Mouse (Mus musculus) forebrain, embryonic 13.5 days (tissue): ENCODE results near the gene Xylt1. TPM values are rescaled to one million over a fixed set of nuclear protein-coding genes. Genes with fewer than 3 reads are reported as not detected.
A peak's percentile ranks its signal among the peaks of the same experiment; 100 is the strongest.

Source experiments
- ATAC-seq: fragments of 200-750 bp; cut with Nextera tagmentation; 2 replicates; pipeline ENCODE4 v1.8.0; 2017
- H3K27ac ChIP-seq: fragments of 300-500 bp; sonication (generic); 2 replicates; pipeline ENCODE4 v1.5.1; 2015; ENCODE audit warnings: inconsistent platforms, mild to moderate bottlenecking, moderate library complexity
- H3K27me3 ChIP-seq: fragments of 300-500 bp; sonication (generic); 2 replicates; pipeline ENCODE4 v1.6.1; 2015; ENCODE audit warnings: mild to moderate bottlenecking, inconsistent platforms
- H3K36me3 ChIP-seq: fragments of 300-500 bp; sonication (generic); 2 replicates; pipeline ENCODE4 v1.6.1; 2015; ENCODE audit warnings: mild to moderate bottlenecking, inconsistent platforms; ENCODE audit not compliant: poor library complexity, severe bottlenecking
- H3K4me1 ChIP-seq: fragments of 300-500 bp; sonication (generic); 2 replicates; pipeline ENCODE4 v1.6.1; 2015; ENCODE audit warnings: inconsistent platforms
- H3K4me2 ChIP-seq: fragments of 300-500 bp; sonication (generic); 2 replicates; pipeline ENCODE4 v1.6.1; 2015; ENCODE audit warnings: inconsistent platforms, mild to moderate bottlenecking, moderate library complexity
- H3K4me3 ChIP-seq: fragments of 300-500 bp; sonication (generic); 2 replicates; pipeline ENCODE4 v1.5.1; 2015; ENCODE audit warnings: mild to moderate bottlenecking, inconsistent platforms
- H3K9ac ChIP-seq: fragments of 300-500 bp; sonication (generic); 2 replicates; pipeline ENCODE4 v1.6.1; 2015; ENCODE audit warnings: mild to moderate bottlenecking, inconsistent platforms
- H3K9me3 ChIP-seq: fragments of 300-500 bp; sonication (generic); replicated peaks from 2 replicates; pipeline ENCODE4 v1.6.1; 2016; ENCODE audit warnings: inconsistent platforms
- WGBS: fragments of 180-500 bp; shearing (Covaris S2); methylation state at CpG from one replicate; pipeline ENCODE4 v1.1.7; 2015; 5-methylcytosine and 5-hydroxymethylcytosine counted together
- polyA plus RNA-seq: library from polyadenylated mRNA; unstranded; fragments of >200 nt; fragmentation: Nextera tagmentation; extraction: Ambion mirVana; gene quantifications from 2 replicates; pipeline ENCODE4 v1.2.1, GENCODE M21; 2015

Xylt1 gene
- 2.4 and 2.5 TPM in 2 replicates for polyA plus RNA-seq

- H3K4me1 ChIP-seq, result peaks cover 45% of the 10 kb centered on the region
- no peaks in the 10 kb centered on the region for H3K36me3 ChIP-seq
- peak; percentile 87 for ATAC-seq
- peak within 1 kb of the TSS; percentile 84 for H3K27ac ChIP-seq
- peak within 1 kb of the TSS; percentile 89 for H3K4me3 ChIP-seq
- peak within 1 kb of the TSS; percentile 94 for H3K9ac ChIP-seq
- WGBS, result 1% methylated on average over 44 of the region's 69 CpGs
- H3K4me2 ChIP-seq, result peak within 1 kb of the TSS; percentile 86
- peaks cover 4% of the 10 kb centered on the region; the same call in 1 of the 2 replicates for H3K27me3 ChIP-seq
- H3K9me3 ChIP-seq, result no peaks in the 10 kb centered on the region
Observed at GRCm38 (mm10) chr7:117380418-117381187, at the start of gene Xylt1. Gene Xylt1 (plus strand): TSS chr7:117380979.

GRCm38 (mm10) chr7:117333936-117334335, 46.8 kb upstream of the Xylt1 start:
- Histone ChIP-seq H3K36me3 (no peaks in the 10 kb centered on the region), H3K27ac (no peak overlapping the region), H3K9ac (no peak overlapping the region), H3K4me1 (no peaks in the 10 kb centered on the region), H3K4me2 (no peak overlapping the region), H3K9me3 (no peaks in the 10 kb centered on the region), H3K27me3 (no peaks in the 10 kb centered on the region), H3K4me3 (no peak overlapping the region)
- ATAC-seq, result no peak
- 84% methylated on average over 5 of the region's 5 CpGs for WGBS

- 50% methylated on average over 2 of the region's 2 CpGs for WGBS
- H3K4me2 ChIP-seq, result no peak overlapping the region
Observed at GRCm38 (mm10) chr7:117356316-117356715, 24.5 kb upstream of the Xylt1 start.

GRCm38 (mm10) chr7:117357425-117358194, 23.2 kb upstream of the Xylt1 start:
- Histone ChIP-seq H3K9me3 (no peaks in the 10 kb centered on the region), H3K4me1 (peaks cover 10% of the 10 kb centered on the region), H3K9ac (no peak overlapping the region), H3K27me3 (no peaks in the 10 kb centered on the region), H3K4me2 (no peak overlapping the region), H3K27ac (no peak overlapping the region), H3K4me3 (no peak overlapping the region), H3K36me3 (no peaks in the 10 kb centered on the region)
- no peak for ATAC-seq
- 80% methylated on average over 6 of the region's 6 CpGs for whole genome bisulfite sequencing

More at GRCm38 (mm10) chr7:117356316-117356715, 24.5 kb upstream of the Xylt1 start:
- Histone ChIP-seq H3K4me1 (peaks cover 10% of the 10 kb centered on the region), H3K9ac (no peak overlapping the region), H3K27ac (no peak overlapping the region), H3K4me3 (no peak overlapping the region), H3K9me3 (no peaks in the 10 kb centered on the region), H3K36me3 (no peaks in the 10 kb centered on the region), H3K27me3 (no peaks in the 10 kb centered on the region)
- ATAC-seq, result 0 out of 2 replicates have a peak, but pooled peaks have one; percentile 38

GRCm38 (mm10) chr7:117361281-117361680, 19.5 kb upstream of the Xylt1 start:
- H3K27ac ChIP-seq, result no peak overlapping the region
- no peak overlapping the region for H3K4me3 ChIP-seq
- peaks cover 2% of the 10 kb centered on the region; the same call in 1 of the 2 replicates for H3K4me1 ChIP-seq
- no peak overlapping the region for H3K9ac ChIP-seq
- no peaks in the 10 kb centered on the region for H3K36me3 ChIP-seq
- H3K9me3 ChIP-seq, result no peaks in the 10 kb centered on the region
- no peak for ATAC-seq
- no peaks in the 10 kb centered on the region for H3K27me3 ChIP-seq
- 95% methylated on average over 2 of the region's 2 CpGs for WGBS
- H3K4me2 ChIP-seq, result no peak overlapping the region

- Histone ChIP-seq H3K9ac (no peak overlapping the region), H3K4me1 (no peaks in the 10 kb centered on the region), H3K36me3 (no peaks in the 10 kb centered on the region), H3K4me2 (no peak overlapping the region), H3K9me3 (no peaks in the 10 kb centered on the region), H3K4me3 (no peak overlapping the region), H3K27me3 (no peaks in the 10 kb centered on the region), H3K27ac (no peak overlapping the region)
- no peak for ATAC-seq
- WGBS, result 90% methylated on average over 4 of the region's 4 CpGs
Observed at GRCm38 (mm10) chr7:117362493-117362892, 18.3 kb upstream of the Xylt1 start.

- H3K9me3 ChIP-seq, result no peaks in the 10 kb centered on the region
- H3K9ac ChIP-seq, result no peak overlapping the region
- H3K4me1 ChIP-seq, result peaks cover 11% of the 10 kb centered on the region; the same call in 1 of the 2 replicates
- H3K27ac ChIP-seq, result no peak overlapping the region
- no peaks in the 10 kb centered on the region for H3K36me3 ChIP-seq
- no peak for ATAC-seq
- 35% methylated on average over 6 of the region's 6 CpGs for WGBS
- H3K27me3 ChIP-seq, result no peaks in the 10 kb centered on the region
- no peak overlapping the region for H3K4me2 ChIP-seq
- H3K4me3 ChIP-seq, result no peak overlapping the region
Observed at GRCm38 (mm10) chr7:117368647-117369289, 12.0 kb upstream of the Xylt1 start.

- no peaks in the 10 kb centered on the region for H3K36me3 ChIP-seq
- H3K27me3 ChIP-seq, result no peaks in the 10 kb centered on the region
- H3K4me1 ChIP-seq, result peaks cover 11% of the 10 kb centered on the region; the same call in 1 of the 2 replicates
- no peak overlapping the region for H3K4me2 ChIP-seq
- ATAC-seq, result no peak
- H3K27ac ChIP-seq, result no peak overlapping the region
- WGBS, result 73% methylated on average over 5 of the region's 5 CpGs
- H3K9ac ChIP-seq, result no peak overlapping the region
- no peak overlapping the region for H3K4me3 ChIP-seq
- no peaks in the 10 kb centered on the region for H3K9me3 ChIP-seq
Observed at GRCm38 (mm10) chr7:117369290-117369941, 11.4 kb upstream of the Xylt1 start.

GRCm38 (mm10) chr7:117375886-117376309, 4.9 kb upstream of the Xylt1 start:
- ATAC-seq, result no peak
- H3K9me3 ChIP-seq, result no peaks in the 10 kb centered on the region
- H3K9ac ChIP-seq, result no peak overlapping the region
- H3K4me1 ChIP-seq, result 0 out of 2 replicates have a peak, but pooled peaks cover 7% of the 10 kb centered on the region
- no peaks in the 10 kb centered on the region for H3K36me3 ChIP-seq
- H3K4me3 ChIP-seq, result no peak overlapping the region
- H3K27ac ChIP-seq, result no peak overlapping the region
- peaks cover 4% of the 10 kb centered on the region; the same call in 1 of the 2 replicates for H3K27me3 ChIP-seq
- no peak overlapping the region for H3K4me2 ChIP-seq
- WGBS, result 38% methylated on average over 9 of the region's 9 CpGs

- 78% methylated on average over 3 of the region's 3 CpGs for WGBS
- Histone ChIP-seq H3K9me3 (no peaks in the 10 kb centered on the region), H3K36me3 (no peaks in the 10 kb centered on the region), H3K9ac (no peak overlapping the region), H3K27ac (no peak overlapping the region), H3K4me3 (no peak overlapping the region), H3K4me2 (no peak overlapping the region), H3K27me3 (peaks cover 4% of the 10 kb centered on the region; the same call in 1 of the 2 replicates), H3K4me1 (peaks cover 13% of the 10 kb centered on the region)
- no peak for ATAC-seq
Observed at GRCm38 (mm10) chr7:117377138-117377537, 3.6 kb upstream of the Xylt1 start.

- no peak overlapping the region for H3K27ac ChIP-seq
- H3K9ac ChIP-seq, result peak overlapping the region; percentile 94
- H3K4me2 ChIP-seq, result peak overlapping the region; percentile 86
- H3K4me3 ChIP-seq, result peak overlapping the region; percentile 89
- H3K9me3 ChIP-seq, result no peaks in the 10 kb centered on the region
- H3K27me3 ChIP-seq, result peaks cover 4% of the 10 kb centered on the region; the same call in 1 of the 2 replicates
- H3K36me3 ChIP-seq, result no peaks in the 10 kb centered on the region
- ATAC-seq, result no peak
- H3K4me1 ChIP-seq, result peaks cover 41% of the 10 kb centered on the region
- 10% methylated on average over 7 of the region's 7 CpGs for WGBS
Observed at GRCm38 (mm10) chr7:117380036-117380417, 752 bp upstream of the Xylt1 start.
